Mouse (Mus musculus): Measurements from ENCODE around the gene Acvr2b. TPM values are rescaled to one million over a fixed set of nuclear protein-coding genes. Genes with fewer than 3 reads are reported as not detected.

Gene Acvr2b
- polyA plus RNA-seq (2014; fragmentation: Nextera tagmentation; extraction: Ambion mirVana): 75.9 and 83.3 TPM in 2 replicates

DNA sequence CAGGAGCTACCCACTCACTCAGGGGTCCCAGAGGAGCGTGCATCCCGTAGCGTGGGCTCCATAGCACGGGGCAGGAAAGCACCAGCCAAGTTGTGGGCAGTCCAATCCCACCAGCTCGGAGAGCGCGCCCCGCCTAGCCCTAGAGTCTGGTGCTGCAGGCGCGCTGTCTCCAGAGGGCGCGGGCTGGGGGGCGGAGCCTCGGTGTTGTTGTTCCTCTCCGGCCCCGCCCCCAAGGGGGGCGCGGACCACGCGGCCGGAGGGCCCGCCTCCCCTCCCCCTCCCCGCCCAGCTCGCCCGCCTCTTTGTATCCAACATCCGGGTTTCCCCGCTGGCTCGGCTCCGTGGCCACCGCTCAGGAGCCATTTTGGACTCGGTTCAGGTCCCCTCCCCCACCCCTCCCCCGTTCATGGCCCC is at the start of gene Acvr2b:
Acvr2b (plus strand) TSS at position 318 of the 414 bp plus-strand sequence.
- Histone ChIP-seq H3K27ac (ENCODE audit: low read depth, low read length) (peak within 1 kb of the TSS; percentile 98), H3K4me3 (ENCODE audit: low read depth, low read length) (peak within 1 kb of the TSS; percentile 98), H3K9ac (ENCODE audit: low read depth, low read length) (peak within 1 kb of the TSS; percentile 100), H3K4me2 (replicated peaks; ENCODE audit: low read depth, low read length) (peak within 1 kb of the TSS; percentile 72), H3K9me3 (ENCODE audit: control insufficient read depth, low read length) (no peaks in the 10 kb centered on the region), H3K36me3 (ENCODE audit: control insufficient read depth, insufficient read depth, low read length) (no peaks in the 10 kb centered on the region), H3K4me1 (replicated peaks; ENCODE audit: control insufficient read depth, insufficient read depth, low read length) (peaks cover 6% of the 10 kb centered on the region; the same call in 1 of the 2 replicates), H3K27me3 (ENCODE audit: control insufficient read depth, insufficient read depth, low read length) (no peaks in the 10 kb centered on the region)
- WGBS: under 1% methylated on average over 25 of the region's 32 CpGs
- DNase-seq (ENCODE audit: low spot score) (peak; percentile 100), ATAC-seq (ENCODE audit: low FRiP score) (peak; percentile 96)

DNA sequence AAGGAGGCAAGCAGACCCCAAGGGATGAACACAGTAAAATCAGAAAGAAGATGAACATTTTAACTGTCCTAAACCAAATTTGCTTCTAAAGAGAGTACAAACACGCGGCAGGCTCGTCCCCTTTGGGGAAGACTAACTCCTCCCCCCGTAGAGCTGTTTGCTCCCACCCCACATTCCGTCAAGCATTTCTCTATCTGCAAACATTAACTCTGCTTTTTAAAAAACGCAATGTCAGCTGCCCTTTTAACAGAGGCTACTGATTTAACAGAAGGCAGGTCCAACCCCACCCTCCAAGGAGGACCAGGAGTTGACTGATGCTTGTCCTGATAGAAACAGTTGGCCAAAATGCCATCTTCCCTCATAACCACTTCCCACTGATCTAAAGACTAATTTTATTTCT is 48.0 kb upstream of the Acvr2b start:
- no peak overlapping the region for H3K4me3 ChIP-seq (ENCODE audit: low read depth, low read length)
- H3K4me1 ChIP-seq (replicated peaks; ENCODE audit: control insufficient read depth, insufficient read depth, low read length): no peaks in the 10 kb centered on the region
- no peak for ATAC-seq (ENCODE audit: low FRiP score)
- H3K27ac ChIP-seq (ENCODE audit: low read depth, low read length): no peak overlapping the region
- H3K4me2 ChIP-seq (replicated peaks; ENCODE audit: low read depth, low read length): no peak overlapping the region
- no peaks in the 10 kb centered on the region for H3K36me3 ChIP-seq (ENCODE audit: control insufficient read depth, insufficient read depth, low read length)
- no peaks in the 10 kb centered on the region for H3K27me3 ChIP-seq (ENCODE audit: control insufficient read depth, insufficient read depth, low read length)
- H3K9ac ChIP-seq (ENCODE audit: low read depth, low read length): no peak overlapping the region
- 72% methylated on average over 6 of the region's 6 CpGs for WGBS
- DNase-seq (ENCODE audit: low spot score): no peak
- no peaks in the 10 kb centered on the region for H3K9me3 ChIP-seq (ENCODE audit: control insufficient read depth, low read length)

DNA sequence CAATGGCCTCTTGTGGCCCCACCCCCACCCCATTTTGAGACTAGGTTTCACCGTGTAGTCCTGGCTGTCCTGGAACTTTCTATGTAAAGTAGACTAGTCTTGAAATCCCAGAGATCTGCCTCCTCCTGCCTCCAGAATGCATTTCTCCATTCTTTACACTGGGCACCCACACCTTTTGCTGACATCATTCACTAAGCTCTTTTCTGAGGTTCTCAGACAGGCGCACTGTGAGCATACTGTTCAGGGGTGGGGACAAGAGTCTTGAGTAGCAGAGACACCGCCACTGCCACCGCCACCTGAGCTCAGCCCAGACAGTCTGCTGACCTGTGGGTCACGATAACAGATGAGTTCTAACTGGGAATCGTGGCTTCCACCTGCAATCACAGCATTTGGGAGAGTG is 46.0 kb upstream of the Acvr2b start:
- 76% methylated on average over 6 of the region's 6 CpGs for WGBS
- no peaks in the 10 kb centered on the region for H3K9me3 ChIP-seq (ENCODE audit: control insufficient read depth, low read length)

DNA sequence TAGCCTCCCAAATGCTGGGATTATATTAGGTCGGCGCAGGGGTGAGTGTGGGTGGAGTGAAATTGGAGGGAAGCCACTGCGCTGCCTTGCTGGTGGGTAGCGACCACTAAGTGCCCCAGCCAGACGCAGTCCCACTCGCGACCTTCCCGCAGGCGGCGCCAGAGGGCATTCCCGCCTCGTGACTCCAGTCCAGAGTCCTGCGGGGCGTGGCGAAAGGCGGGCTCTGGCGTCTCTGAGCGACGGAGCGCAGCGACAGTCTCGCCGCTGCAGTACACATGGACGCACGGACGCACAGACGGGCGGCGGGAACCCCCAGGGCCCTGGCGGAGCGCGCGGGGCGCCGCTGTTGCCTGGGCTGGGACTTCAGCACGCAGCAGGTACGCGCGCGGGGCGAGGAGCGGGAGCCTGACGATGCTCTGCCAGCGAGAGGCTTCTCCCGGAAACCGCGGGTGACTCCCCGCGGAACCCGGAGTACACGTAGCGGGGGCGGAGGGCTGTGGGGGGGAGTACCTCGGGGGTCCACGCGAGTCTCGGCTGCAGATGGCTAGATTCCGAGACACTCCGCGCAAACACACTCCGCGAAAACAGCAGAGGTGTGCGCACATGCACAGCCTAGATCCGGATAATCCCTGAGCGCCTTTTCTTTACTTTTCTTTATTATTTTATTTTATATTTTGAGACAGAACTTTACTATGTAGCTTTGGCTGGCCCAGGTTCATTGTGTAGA is 44.4 kb upstream of the Acvr2b start, which contains the start of gene Xylb:
Xylb (plus strand) TSS at position 51 of the 727 bp plus-strand sequence.
- Histone ChIP-seq H3K4me3 (ENCODE audit: low read depth, low read length) (peak within 1 kb of the TSS; percentile 39), H3K9ac (ENCODE audit: low read depth, low read length) (peak within 1 kb of the TSS; percentile 56), H3K4me2 (replicated peaks; ENCODE audit: low read depth, low read length) (peak within 1 kb of the TSS; percentile 67), H3K36me3 (ENCODE audit: control insufficient read depth, insufficient read depth, low read length) (no peaks in the 10 kb centered on the region), H3K9me3 (ENCODE audit: control insufficient read depth, low read length) (no peaks in the 10 kb centered on the region), H3K4me1 (replicated peaks; ENCODE audit: control insufficient read depth, insufficient read depth, low read length) (no peaks in the 10 kb centered on the region), H3K27ac (ENCODE audit: low read depth, low read length) (no peak within 1 kb of the TSS), H3K27me3 (ENCODE audit: control insufficient read depth, insufficient read depth, low read length) (no peaks in the 10 kb centered on the region)
- WGBS: 6% methylated on average over 62 of the region's 65 CpGs
- peak; percentile 94 for DNase-seq (ENCODE audit: low spot score)
- peak; percentile 89 for ATAC-seq (ENCODE audit: low FRiP score)

More for the DNA sequence above, 46.0 kb upstream of the Acvr2b start:
- no peaks in the 10 kb centered on the region for H3K36me3 ChIP-seq (ENCODE audit: control insufficient read depth, insufficient read depth, low read length)
- no peak overlapping the region for H3K4me3 ChIP-seq (ENCODE audit: low read depth, low read length)
- no peak overlapping the region for H3K27ac ChIP-seq (ENCODE audit: low read depth, low read length)
- H3K9ac ChIP-seq (ENCODE audit: low read depth, low read length): no peak overlapping the region
- H3K4me2 ChIP-seq (replicated peaks; ENCODE audit: low read depth, low read length): no peak overlapping the region
- DNase-seq (ENCODE audit: low spot score): no peak
- no peak for ATAC-seq (ENCODE audit: low FRiP score)
- no peaks in the 10 kb centered on the region for H3K4me1 ChIP-seq (replicated peaks; ENCODE audit: control insufficient read depth, insufficient read depth, low read length)
- no peaks in the 10 kb centered on the region for H3K27me3 ChIP-seq (ENCODE audit: control insufficient read depth, insufficient read depth, low read length)

DNA sequence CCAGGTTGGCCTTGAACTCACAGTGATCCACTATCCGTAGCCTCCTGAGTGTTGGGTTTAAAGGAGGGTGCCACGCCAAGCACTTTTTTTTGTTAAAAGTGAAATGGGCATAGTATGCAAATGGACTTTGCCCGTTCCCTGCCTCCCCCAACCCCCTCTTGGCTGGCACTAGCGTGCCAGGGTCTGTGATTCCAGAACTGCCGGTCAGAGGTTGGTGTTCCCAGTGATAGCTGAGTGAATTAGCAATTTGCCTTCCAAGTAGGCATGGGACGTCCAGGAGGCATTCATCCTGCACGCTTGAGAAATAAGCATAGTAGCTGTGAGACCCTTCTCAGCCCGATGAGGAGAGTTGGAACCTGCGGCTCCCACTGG is 43.9 kb upstream of the Acvr2b start:
- H3K4me2 ChIP-seq (replicated peaks; ENCODE audit: low read depth, low read length): peak overlapping the region; percentile 67
- no peaks in the 10 kb centered on the region for H3K36me3 ChIP-seq (ENCODE audit: control insufficient read depth, insufficient read depth, low read length)
- ATAC-seq (ENCODE audit: low FRiP score) (no peak), DNase-seq (ENCODE audit: low spot score) (peak; percentile 15)
- H3K27me3 ChIP-seq (ENCODE audit: control insufficient read depth, insufficient read depth, low read length): no peaks in the 10 kb centered on the region
- no peak overlapping the region for H3K9ac ChIP-seq (ENCODE audit: low read depth, low read length)
- 44% methylated on average over 9 of the region's 9 CpGs for WGBS
- no peaks in the 10 kb centered on the region for H3K4me1 ChIP-seq (replicated peaks; ENCODE audit: control insufficient read depth, insufficient read depth, low read length)
- peak overlapping the region; percentile 39 for H3K4me3 ChIP-seq (ENCODE audit: low read depth, low read length)
- H3K27ac ChIP-seq (ENCODE audit: low read depth, low read length): no peak overlapping the region
- H3K9me3 ChIP-seq (ENCODE audit: control insufficient read depth, low read length): no peaks in the 10 kb centered on the region

DNA sequence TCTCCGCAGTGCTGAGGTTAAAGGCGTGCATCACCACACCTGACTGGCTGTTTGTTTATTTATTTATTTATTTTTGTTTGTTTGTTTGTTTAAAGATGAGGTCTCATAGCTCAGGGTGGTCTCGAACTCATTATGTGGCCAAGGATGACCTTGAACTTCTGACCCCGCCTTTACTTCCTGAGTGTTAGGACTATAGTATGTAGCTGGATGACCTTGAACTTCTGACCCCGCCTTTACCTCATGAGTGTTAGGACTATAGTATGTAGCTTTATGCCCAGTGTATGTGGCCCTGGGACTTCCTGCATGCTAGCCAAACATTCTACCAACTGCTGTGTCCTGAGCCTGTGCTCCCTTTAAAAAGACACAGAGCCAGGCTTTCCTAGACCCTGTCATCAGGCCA is 40.5 kb upstream of the Acvr2b start:
- no peaks in the 10 kb centered on the region for H3K36me3 ChIP-seq (ENCODE audit: control insufficient read depth, insufficient read depth, low read length)
- H3K27me3 ChIP-seq (ENCODE audit: control insufficient read depth, insufficient read depth, low read length): no peaks in the 10 kb centered on the region
- no peak overlapping the region for H3K27ac ChIP-seq (ENCODE audit: low read depth, low read length)
- ATAC-seq (ENCODE audit: low FRiP score): no peak
- WGBS: 88% methylated on average over 5 of the region's 5 CpGs
- no peak overlapping the region for H3K9ac ChIP-seq (ENCODE audit: low read depth, low read length)
- H3K4me1 ChIP-seq (replicated peaks; ENCODE audit: control insufficient read depth, insufficient read depth, low read length): no peaks in the 10 kb centered on the region
- no peaks in the 10 kb centered on the region for H3K9me3 ChIP-seq (ENCODE audit: control insufficient read depth, low read length)
- no peak overlapping the region for H3K4me2 ChIP-seq (replicated peaks; ENCODE audit: low read depth, low read length)
- H3K4me3 ChIP-seq (ENCODE audit: low read depth, low read length): no peak overlapping the region
- no peak for DNase-seq (ENCODE audit: low spot score)

DNA sequence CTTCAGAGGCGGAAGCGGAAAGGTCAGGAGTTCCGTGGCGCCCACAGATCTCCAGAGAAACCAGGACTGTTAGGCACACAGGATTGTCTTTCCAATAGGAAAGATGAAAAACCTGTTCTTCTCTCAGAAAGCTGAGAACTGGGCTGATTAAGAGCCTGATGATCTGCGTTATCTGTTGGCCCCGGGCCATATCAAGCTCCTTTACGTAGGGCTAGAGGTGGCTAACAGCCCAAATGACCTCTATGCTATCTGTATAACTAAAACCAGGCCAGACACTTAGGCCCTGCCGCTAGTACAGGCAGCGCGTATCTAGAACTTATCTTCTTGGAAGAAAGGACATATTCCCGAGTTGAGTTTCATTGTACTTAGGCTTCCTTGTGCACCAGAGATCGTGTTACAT is 38.7 kb upstream of the Acvr2b start:
- Histone ChIP-seq H3K9ac (ENCODE audit: low read depth, low read length) (no peak overlapping the region), H3K36me3 (ENCODE audit: control insufficient read depth, insufficient read depth, low read length) (no peaks in the 10 kb centered on the region), H3K4me3 (ENCODE audit: low read depth, low read length) (no peak overlapping the region), H3K27me3 (ENCODE audit: control insufficient read depth, insufficient read depth, low read length) (no peaks in the 10 kb centered on the region), H3K4me1 (replicated peaks; ENCODE audit: control insufficient read depth, insufficient read depth, low read length) (no peaks in the 10 kb centered on the region), H3K9me3 (ENCODE audit: control insufficient read depth, low read length) (no peaks in the 10 kb centered on the region), H3K4me2 (replicated peaks; ENCODE audit: low read depth, low read length) (no peak overlapping the region), H3K27ac (ENCODE audit: low read depth, low read length) (no peak overlapping the region)
- no peak for DNase-seq (ENCODE audit: low spot score)
- ATAC-seq (ENCODE audit: low FRiP score): no peak
- 89% methylated on average over 12 of the region's 12 CpGs for WGBS

DNA sequence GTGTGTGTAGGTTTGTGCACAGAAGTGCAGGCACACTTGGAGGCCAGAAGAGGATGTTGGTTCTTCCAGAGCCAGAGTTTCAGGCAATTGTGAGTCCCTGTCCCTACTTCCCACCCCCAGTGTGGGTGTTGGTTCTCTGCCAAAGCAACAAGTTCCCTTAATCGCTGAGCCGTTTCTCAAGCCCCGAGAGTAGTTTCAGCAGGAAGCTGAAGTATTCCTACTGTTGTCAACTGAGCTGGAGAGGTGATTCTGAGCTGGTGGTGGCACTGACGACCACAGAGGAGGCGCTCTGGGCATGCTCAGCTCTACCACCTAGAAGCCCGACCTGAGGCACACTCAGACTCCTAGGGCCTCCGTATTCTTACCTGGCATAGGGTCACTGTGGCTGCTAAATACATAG is 36.6 kb upstream of the Acvr2b start, which contains the start of gene Slc22a14:
Slc22a14 (minus strand) TSS at position 270 of the 400 bp plus-strand sequence.
- WGBS: 82% methylated on average over 7 of the region's 7 CpGs
- ATAC-seq (ENCODE audit: low FRiP score) (no peak), DNase-seq (ENCODE audit: low spot score) (no peak)
- no peaks in the 10 kb centered on the region for H3K4me1 ChIP-seq (replicated peaks; ENCODE audit: control insufficient read depth, insufficient read depth, low read length)
- no peaks in the 10 kb centered on the region for H3K27me3 ChIP-seq (ENCODE audit: control insufficient read depth, insufficient read depth, low read length)
- no peaks in the 10 kb centered on the region for H3K9me3 ChIP-seq (ENCODE audit: control insufficient read depth, low read length)
- no peak within 1 kb of the TSS for H3K27ac ChIP-seq (ENCODE audit: low read depth, low read length)
- no peaks in the 10 kb centered on the region for H3K36me3 ChIP-seq (ENCODE audit: control insufficient read depth, insufficient read depth, low read length)
- H3K4me2 ChIP-seq (replicated peaks; ENCODE audit: low read depth, low read length): no peak within 1 kb of the TSS
- H3K9ac ChIP-seq (ENCODE audit: low read depth, low read length): no peak within 1 kb of the TSS
- H3K4me3 ChIP-seq (ENCODE audit: low read depth, low read length): no peak within 1 kb of the TSS

DNA sequence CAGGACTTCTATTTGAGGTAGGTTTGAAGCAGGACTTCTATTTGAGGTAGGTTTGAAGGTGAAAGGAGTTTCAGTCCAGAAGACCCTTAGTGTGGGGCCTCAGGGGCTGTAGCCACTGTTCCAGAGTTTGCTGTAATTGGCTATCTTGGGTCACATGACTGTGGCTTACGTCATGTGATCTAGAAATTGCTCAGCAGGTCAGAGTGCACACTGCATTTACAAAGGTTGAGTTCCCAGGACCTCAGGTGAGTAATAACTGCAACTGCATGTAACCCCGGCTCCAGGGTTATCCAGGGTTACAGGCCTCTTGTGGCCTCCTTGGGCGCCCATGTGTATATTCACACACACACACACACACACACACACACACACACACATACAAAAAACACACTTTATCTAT is 33.6 kb upstream of the Acvr2b start:
- Histone ChIP-seq H3K9ac (ENCODE audit: low read depth, low read length) (no peak overlapping the region), H3K4me3 (ENCODE audit: low read depth, low read length) (no peak overlapping the region), H3K36me3 (ENCODE audit: control insufficient read depth, insufficient read depth, low read length) (no peaks in the 10 kb centered on the region), H3K27ac (ENCODE audit: low read depth, low read length) (no peak overlapping the region), H3K27me3 (ENCODE audit: control insufficient read depth, insufficient read depth, low read length) (no peaks in the 10 kb centered on the region), H3K9me3 (ENCODE audit: control insufficient read depth, low read length) (no peaks in the 10 kb centered on the region), H3K4me1 (replicated peaks; ENCODE audit: control insufficient read depth, insufficient read depth, low read length) (no peaks in the 10 kb centered on the region), H3K4me2 (replicated peaks; ENCODE audit: low read depth, low read length) (no peak overlapping the region)
- WGBS: 94% methylated on average over 3 of the region's 3 CpGs
- ATAC-seq (ENCODE audit: low FRiP score) (no peak), DNase-seq (ENCODE audit: low spot score) (no peak)
